Mouse (Mus musculus) heart, embryonic 14.5 days (tissue): ENCODE data around the gene Chmp5. TPM values are rescaled to one million over a fixed set of nuclear protein-coding genes. Genes with fewer than 3 reads are reported as not detected.

Source experiments
- ATAC-seq: fragments of 200-750 bp; cut with Nextera tagmentation; 2 replicates; pipeline ENCODE4 v1.8.0; 2017; ENCODE audit warnings: low read depth, moderate TSS enrichment; ENCODE audit not compliant: insufficient number of reproducible peaks, insufficient read depth, low FRiP score
- H3K27ac ChIP-seq, 2 experiments: fragments of 200-500 bp in 1 of 2; fragments of 300-500 bp in 1 of 2; sonication (generic) in 1 of 2; replicated peaks in 1 of 2; 2 replicates each; pipeline ENCODE4 v1.5.1; 2012 to 2014; ENCODE audit warnings: low read depth in 2 of 2, low read length in 2 of 2, control low read depth in 1 of 2, mild to moderate bottlenecking in 1 of 2, mixed read lengths in 1 of 2; ENCODE audit not compliant: control insufficient read depth in 1 of 2, insufficient read depth in 1 of 2
- H3K27me3 ChIP-seq: fragments of 300-500 bp; sonication (generic); 2 replicates; pipeline ENCODE4 v1.6.1; 2014; ENCODE audit warnings: mild to moderate bottlenecking, low read length, control low read depth; ENCODE audit not compliant: control insufficient read depth, insufficient read depth
- H3K36me3 ChIP-seq: fragments of 300-500 bp; sonication (generic); 2 replicates; pipeline ENCODE4 v1.6.1; 2014; ENCODE audit warnings: mild to moderate bottlenecking, control low read depth, low read length, mixed read lengths; ENCODE audit not compliant: control insufficient read depth, insufficient read depth
- H3K4me1 ChIP-seq, 2 experiments: fragments of 200-500 bp in 1 of 2; fragments of 300-500 bp in 1 of 2; sonication (generic) in 1 of 2; 2 replicates each; pipeline ENCODE4 v1.6.1; 2012 to 2014; ENCODE audit warnings: low read length in 2 of 2, control low read depth in 1 of 2, mixed read lengths in 1 of 2; ENCODE audit not compliant: control insufficient read depth in 2 of 2, insufficient read depth in 2 of 2
- H3K4me2 ChIP-seq: fragments of 300-500 bp; sonication (generic); 2 replicates; pipeline ENCODE4 v1.6.1; 2014; ENCODE audit warnings: mild to moderate bottlenecking, low read length
- H3K4me3 ChIP-seq, 2 experiments: fragments of 200-500 bp in 1 of 2; fragments of 300-500 bp in 1 of 2; sonication (generic) in 1 of 2; 2 replicates each; pipeline ENCODE4 v1.5.1; 2012 to 2014; ENCODE audit warnings: low read length in 2 of 2, mild to moderate bottlenecking in 2 of 2, control low read depth in 1 of 2, low read depth in 1 of 2, moderate library complexity in 1 of 2; ENCODE audit not compliant: control insufficient read depth in 1 of 2, insufficient read depth in 1 of 2
- H3K9ac ChIP-seq: fragments of 300-500 bp; sonication (generic); 2 replicates; pipeline ENCODE4 v1.6.1; 2014; ENCODE audit warnings: mild to moderate bottlenecking, low read length
- H3K9me3 ChIP-seq: fragments of 300-500 bp; sonication (generic); 2 replicates; pipeline ENCODE4 v1.6.1; 2016; ENCODE audit warnings: low read length, control low read depth; ENCODE audit not compliant: control insufficient read depth
- WGBS: fragments of 180-500 bp; shearing (Covaris S2); extraction: QIAGEN DNeasy Blood & Tissue Kit; methylation state at CpG from one replicate; pipeline ENCODE4 v1.1.7; 2014; 5-methylcytosine and 5-hydroxymethylcytosine counted together
- polyA plus RNA-seq: library from polyadenylated mRNA; unstranded; fragments of >200 nt; fragmentation: Nextera tagmentation; extraction: Ambion mirVana; gene quantifications from 2 replicates; pipeline ENCODE4 v1.2.1, GENCODE M21; 2014

The Chmp5 gene
- polyA plus RNA-seq, 1 experiment from 2014 or later, result 82.9 TPM

DNA sequence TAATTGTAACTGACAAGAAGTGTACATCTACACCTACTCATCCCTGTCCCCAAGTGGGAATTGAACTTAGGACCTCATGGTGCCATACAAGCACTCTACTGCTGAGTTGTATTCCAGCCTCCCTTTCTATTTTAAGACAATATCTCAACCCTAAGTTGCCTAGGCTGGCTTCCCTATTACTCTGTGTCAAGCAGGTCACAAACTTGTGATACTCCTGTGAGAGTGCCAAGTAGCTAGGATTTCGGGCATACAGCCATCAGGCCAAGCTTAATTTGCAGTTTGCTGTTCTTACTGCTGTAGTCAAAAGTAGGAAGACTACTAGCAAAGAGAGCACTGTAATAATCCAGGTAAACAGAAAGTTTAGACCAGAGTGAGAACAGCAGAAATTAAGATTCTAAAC, 35.5 kb downstream of the Chmp5 start:
- whole genome bisulfite sequencing, result 59% methylated on average over 1 of the region's 1 CpGs
- no peak overlapping the region for H3K4me3 ChIP-seq
- no peak for ATAC-seq
- H3K9me3 ChIP-seq, result no peaks in the 10 kb centered on the region
- H3K4me1 ChIP-seq, result 0 out of 4 replicates have a peak, but pooled peaks cover 0 to 8% of the 10 kb centered on the region in 2 experiments
- H3K27ac ChIP-seq, result no peak overlapping the region
- no peak overlapping the region for H3K4me2 ChIP-seq
- H3K9ac ChIP-seq, result no peak overlapping the region
- no peaks in the 10 kb centered on the region for H3K27me3 ChIP-seq
- H3K36me3 ChIP-seq, result peaks cover 86% of the 10 kb centered on the region

DNA sequence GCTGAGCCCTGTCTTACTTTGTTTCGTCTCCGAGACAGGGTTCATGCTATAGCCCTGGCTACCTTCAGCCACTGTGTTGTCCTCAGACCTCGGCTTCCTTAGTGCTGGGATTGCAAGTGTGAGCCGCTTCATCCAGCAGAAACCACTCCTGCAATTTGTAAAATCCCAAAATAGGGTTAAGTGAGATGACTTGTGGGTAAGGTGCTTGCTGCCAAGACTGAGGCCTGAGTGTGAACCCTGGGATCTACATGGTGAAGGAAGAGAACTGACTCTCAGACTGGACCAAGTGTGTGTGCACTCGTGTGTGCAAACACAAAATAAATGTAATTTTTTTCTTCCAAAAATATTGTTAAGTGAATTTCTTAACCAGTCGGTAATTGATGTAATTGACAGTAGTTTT, 41.4 kb downstream of the Chmp5 start:
- Histone ChIP-seq H3K4me1 (no peaks in the 10 kb centered on the region), H3K4me3 (no peak overlapping the region), H3K4me2 (no peak overlapping the region), H3K9ac (no peak overlapping the region), H3K27me3 (no peaks in the 10 kb centered on the region), H3K9me3 (no peaks in the 10 kb centered on the region), H3K36me3 (peaks cover 99% of the 10 kb centered on the region), H3K27ac (no peak overlapping the region)
- WGBS, result 85% methylated on average over 6 of the region's 6 CpGs
- ATAC-seq, result no peak

DNA sequence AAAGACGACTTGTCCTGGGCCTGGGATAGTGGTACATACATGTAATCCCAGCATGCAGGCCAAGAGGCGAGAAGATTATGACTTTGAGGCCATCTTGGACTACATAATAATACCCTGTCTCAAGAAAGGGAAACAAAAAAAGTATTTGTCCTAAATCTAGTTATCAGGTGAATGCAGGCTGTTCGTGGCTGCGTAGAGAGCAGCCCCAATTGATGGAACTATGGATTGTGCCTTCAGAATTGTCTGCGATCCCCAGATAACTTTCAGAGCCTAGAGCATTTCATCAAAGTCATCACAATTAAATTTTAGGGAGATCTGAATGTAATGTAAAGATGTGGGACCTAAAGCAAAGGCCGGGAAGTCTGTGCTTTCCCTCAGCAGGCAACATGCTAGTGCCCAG, 48.1 kb downstream of the Chmp5 start:
- H3K9ac ChIP-seq, result no peak overlapping the region
- 96% methylated on average over 6 of the region's 6 CpGs for WGBS

DNA sequence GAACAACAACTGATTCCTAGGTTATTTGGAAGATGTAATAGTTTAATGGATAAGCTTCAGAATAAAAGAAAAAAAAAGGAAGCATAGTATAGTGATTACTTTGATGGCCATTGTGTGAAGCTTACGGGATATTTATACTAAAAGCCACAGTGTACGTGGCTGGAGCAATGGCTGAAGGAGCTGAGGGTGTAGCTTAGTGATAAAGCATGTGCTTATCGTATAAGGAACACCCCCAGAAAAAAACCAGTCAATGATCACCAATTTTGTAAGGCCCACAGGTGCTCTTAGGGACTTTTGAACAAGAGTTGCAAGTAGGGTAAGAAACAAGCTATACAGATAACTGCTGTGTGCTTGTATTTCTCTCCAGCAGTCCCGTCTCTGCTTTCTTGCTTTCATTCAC, 49.7 kb downstream of the Chmp5 start:
- Histone ChIP-seq H3K36me3 (peaks cover 100% of the 10 kb centered on the region), H3K4me2 (no peak overlapping the region), H3K4me1 (no peaks in the 10 kb centered on the region), H3K9me3 (no peaks in the 10 kb centered on the region), H3K4me3 (no peak overlapping the region), H3K27me3 (no peaks in the 10 kb centered on the region), H3K9ac (no peak overlapping the region), H3K27ac (no peak overlapping the region)
- 92% methylated on average over 4 of the region's 4 CpGs for WGBS
- no peak for ATAC-seq

More for the DNA sequence above, 48.1 kb downstream of the Chmp5 start:
- no peak for ATAC-seq
- no peak overlapping the region for H3K27ac ChIP-seq
- H3K36me3 ChIP-seq, result peaks cover 100% of the 10 kb centered on the region
- H3K9me3 ChIP-seq, result no peaks in the 10 kb centered on the region
- H3K27me3 ChIP-seq, result no peaks in the 10 kb centered on the region
- no peaks in the 10 kb centered on the region for H3K4me1 ChIP-seq
- no peak overlapping the region for H3K4me3 ChIP-seq
- H3K4me2 ChIP-seq, result no peak overlapping the region

DNA sequence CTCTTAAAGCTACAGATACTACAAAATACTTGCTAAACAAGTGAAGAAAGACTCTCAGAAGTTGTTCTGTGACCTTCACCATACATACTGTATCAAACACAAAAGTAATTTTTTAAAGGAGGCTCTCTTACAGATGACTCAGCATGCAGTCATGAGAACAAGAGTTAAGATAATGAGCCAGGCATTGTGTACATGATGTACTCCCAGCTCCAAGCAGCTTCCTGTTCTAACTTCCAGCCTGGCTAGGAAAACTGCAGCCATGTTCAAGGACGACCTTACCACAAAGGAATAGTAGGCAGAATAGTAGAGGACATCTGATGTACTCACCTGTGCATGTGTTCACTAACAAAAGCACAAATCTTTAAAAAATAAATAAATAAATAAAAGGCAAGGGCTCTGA, 52.1 kb downstream of the Chmp5 start:
- WGBS, result 58% methylated on average over 1 of the region's 1 CpGs
- no peak overlapping the region for H3K27ac ChIP-seq
- H3K4me2 ChIP-seq, result no peak overlapping the region
- H3K36me3 ChIP-seq, result peaks cover 100% of the 10 kb centered on the region
- H3K9me3 ChIP-seq, result no peaks in the 10 kb centered on the region
- ATAC-seq, result no peak
- H3K4me3 ChIP-seq, result no peak overlapping the region
- no peak overlapping the region for H3K9ac ChIP-seq
- H3K4me1 ChIP-seq, result no peaks in the 10 kb centered on the region
- H3K27me3 ChIP-seq, result no peaks in the 10 kb centered on the region

DNA sequence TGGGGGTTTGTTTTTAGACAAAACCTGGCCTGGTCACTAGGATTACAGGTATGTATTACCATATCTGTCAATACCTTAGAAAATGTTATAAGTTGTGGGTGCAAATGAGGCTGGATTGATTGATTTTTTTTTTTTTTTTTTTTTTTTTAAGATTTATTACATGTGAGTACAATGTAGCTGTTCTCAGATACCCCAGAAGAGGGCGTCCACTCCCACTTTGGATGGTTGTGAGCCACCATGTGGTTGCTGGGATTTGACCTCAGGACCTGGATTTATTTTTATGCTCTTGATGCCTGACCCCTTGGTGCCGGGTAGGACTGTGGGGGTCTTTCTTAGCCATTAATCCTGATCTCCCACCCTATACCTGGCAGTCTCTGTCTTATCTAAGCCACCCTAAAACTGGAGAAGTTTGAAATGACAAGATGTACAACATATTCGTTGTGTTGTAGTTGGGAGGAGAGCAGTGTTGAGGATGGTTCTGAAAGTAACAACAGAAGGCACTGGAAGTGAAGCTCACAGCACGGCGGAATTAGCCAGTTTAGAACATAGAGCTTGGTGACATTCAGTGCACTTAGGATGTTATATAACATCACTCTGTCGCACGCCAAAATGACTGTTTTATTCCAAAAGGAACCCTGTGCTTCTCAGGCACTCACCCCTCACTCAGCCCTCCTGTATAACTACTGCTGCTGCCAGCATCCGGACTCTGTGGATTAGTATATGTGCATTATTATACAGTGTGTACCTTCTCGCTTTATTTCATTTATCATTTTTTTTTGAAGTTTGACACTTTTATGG, 52.8 kb downstream of the Chmp5 start:
- H3K27ac ChIP-seq, result no peak overlapping the region
- no peaks in the 10 kb centered on the region for H3K9me3 ChIP-seq
- H3K4me1 ChIP-seq, result no peaks in the 10 kb centered on the region
- no peak for ATAC-seq
- H3K9ac ChIP-seq, result no peak overlapping the region
- H3K4me2 ChIP-seq, result no peak overlapping the region
- no peak overlapping the region for H3K4me3 ChIP-seq
- H3K27me3 ChIP-seq, result no peaks in the 10 kb centered on the region
- 88% methylated on average over 9 of the region's 9 CpGs for WGBS
- peaks cover 100% of the 10 kb centered on the region for H3K36me3 ChIP-seq

DNA sequence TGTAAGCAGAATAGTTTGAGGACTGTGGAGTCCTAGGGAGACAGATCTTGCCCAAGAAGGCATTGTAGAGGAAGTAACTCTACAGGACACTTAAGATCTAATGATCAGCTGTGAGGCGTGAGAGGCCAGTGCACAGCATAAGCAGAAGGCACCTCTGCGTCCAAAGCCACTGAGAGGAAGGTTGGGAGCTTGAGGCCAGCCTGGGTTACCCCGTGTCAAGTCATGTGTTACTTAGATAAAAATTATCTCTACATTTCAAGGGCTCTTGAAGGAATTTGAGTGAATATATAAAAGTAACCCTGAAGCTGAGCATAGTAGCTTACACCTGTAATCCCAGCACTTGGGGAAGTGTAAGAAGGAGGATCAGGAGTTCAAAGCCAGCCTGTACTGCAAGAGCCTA, 65.1 kb downstream of the Chmp5 start:
- 64% methylated on average over 3 of the region's 3 CpGs for WGBS
- no peaks in the 10 kb centered on the region for H3K27me3 ChIP-seq
- peaks cover 86% of the 10 kb centered on the region for H3K36me3 ChIP-seq
- H3K9me3 ChIP-seq, result no peaks in the 10 kb centered on the region
- no peaks in the 10 kb centered on the region for H3K4me1 ChIP-seq
- H3K9ac ChIP-seq, result no peak overlapping the region
- no peak for ATAC-seq
- no peak overlapping the region for H3K27ac ChIP-seq
- no peak overlapping the region for H3K4me2 ChIP-seq
- H3K4me3 ChIP-seq, result no peak overlapping the region
